Mouse (Mus musculus) hindbrain, embryonic 14.5 days (tissue): ENCODE data around the gene Sox6. TPM values are rescaled to one million over a fixed set of nuclear protein-coding genes. Genes with fewer than 3 reads are reported as not detected.

Experiments used
- ATAC-seq: fragments of 200-750 bp; cut with Nextera tagmentation; 2 replicates; pipeline ENCODE4 v1.8.0; 2017; ENCODE audit warnings: moderate number of reproducible peaks, mild to moderate bottlenecking, moderate TSS enrichment, moderate library complexity; ENCODE audit not compliant: low FRiP score
- DNase-seq: peaks from one replicate; pipeline ENCODE4 v3.0.0-alpha.2; 2015; ENCODE audit warnings: low spot score
- H3K27ac ChIP-seq: fragments of 300-500 bp; sonication (generic); 2 replicates; pipeline ENCODE4 v1.5.1; 2014; ENCODE audit warnings: mild to moderate bottlenecking, moderate library complexity
- H3K27me3 ChIP-seq: fragments of 300-500 bp; sonication (generic); 2 replicates; pipeline ENCODE4 v1.6.1; 2014; ENCODE audit warnings: mild to moderate bottlenecking, low read length, mixed read lengths; ENCODE audit not compliant: control insufficient read depth, insufficient read depth
- H3K36me3 ChIP-seq: fragments of 300-500 bp; sonication (generic); replicated peaks from 2 replicates; pipeline ENCODE4 v1.6.1; 2014; ENCODE audit not compliant: control insufficient read depth, insufficient read depth
- H3K4me1 ChIP-seq: fragments of 300-500 bp; sonication (generic); replicated peaks from 2 replicates; pipeline ENCODE4 v1.6.1; 2014; ENCODE audit warnings: antibody characterized with exemption, low read length, mixed read lengths; ENCODE audit not compliant: control insufficient read depth, insufficient read depth
- H3K4me2 ChIP-seq: fragments of 300-500 bp; sonication (generic); replicated peaks from 2 replicates; pipeline ENCODE4 v1.6.1; 2014; ENCODE audit warnings: mild to moderate bottlenecking, moderate library complexity
- H3K4me3 ChIP-seq: fragments of 300-500 bp; sonication (generic); replicated peaks from 2 replicates; pipeline ENCODE4 v1.5.1; 2014; ENCODE audit warnings: mild to moderate bottlenecking, low read length
- H3K9ac ChIP-seq: fragments of 300-500 bp; sonication (generic); 2 replicates; pipeline ENCODE4 v1.6.1; 2014
- H3K9me3 ChIP-seq: fragments of 300-500 bp; sonication (generic); 2 replicates; pipeline ENCODE4 v1.6.1; 2016; ENCODE audit warnings: low read length; ENCODE audit not compliant: control insufficient read depth
- WGBS: fragments of 180-500 bp; shearing (Covaris S2); extraction: QIAGEN DNeasy Blood & Tissue Kit; methylation state at CpG from one replicate; pipeline ENCODE4 v1.1.7; 2014; 5-methylcytosine and 5-hydroxymethylcytosine counted together
- polyA plus RNA-seq: library from polyadenylated mRNA; unstranded; fragments of >200 nt; fragmentation: Nextera tagmentation; extraction: Ambion mirVana; gene quantifications from 2 replicates; pipeline ENCODE4 v1.2.1, GENCODE M21; 2014

The Sox6 gene
- polyA plus RNA-seq, 1 experiment from 2014 or later = 32.7 TPM

- no peaks in the 10 kb centered on the region for H3K4me1 ChIP-seq
- WGBS = 67% methylated on average over 1 of the region's 1 CpGs
- no peak for ATAC-seq
- no peak overlapping the region for H3K4me3 ChIP-seq
- H3K4me2 ChIP-seq = no peak overlapping the region
- DNase-seq = no peak
- no peak overlapping the region for H3K9ac ChIP-seq
- H3K36me3 ChIP-seq = no peaks in the 10 kb centered on the region
- H3K27ac ChIP-seq = no peak overlapping the region
- no peaks in the 10 kb centered on the region for H3K27me3 ChIP-seq
- no peaks in the 10 kb centered on the region for H3K9me3 ChIP-seq
Measured at GRCm38 (mm10) chr7:115732824-115733223, 305.8 kb downstream of the Sox6 start.

GRCm38 (mm10) chr7:115726776-115727175 is 311.8 kb downstream of the Sox6 start:
- H3K27me3 ChIP-seq = no peaks in the 10 kb centered on the region
- no peak for ATAC-seq
- WGBS = 85% methylated on average over 2 of the region's 2 CpGs

GRCm38 (mm10) chr7:115724404-115724803 is 314.2 kb downstream of the Sox6 start:
- ATAC-seq (no peak), DNase-seq (no peak)
- Histone ChIP-seq H3K4me1 (peaks cover 12% of the 10 kb centered on the region), H3K4me3 (no peak overlapping the region), H3K36me3 (no peaks in the 10 kb centered on the region), H3K27ac (no peak overlapping the region), H3K4me2 (no peak overlapping the region), H3K9me3 (no peaks in the 10 kb centered on the region), H3K9ac (no peak overlapping the region), H3K27me3 (no peaks in the 10 kb centered on the region)
- WGBS = 92% methylated on average over 2 of the region's 2 CpGs

More at GRCm38 (mm10) chr7:115726776-115727175, 311.8 kb downstream of the Sox6 start:
- Histone ChIP-seq H3K9me3 (no peaks in the 10 kb centered on the region), H3K4me3 (no peak overlapping the region), H3K36me3 (no peaks in the 10 kb centered on the region), H3K9ac (no peak overlapping the region), H3K4me2 (no peak overlapping the region), H3K27ac (no peak overlapping the region), H3K4me1 (peaks cover 6% of the 10 kb centered on the region; the same call in 1 of the 2 replicates)
- no peak for DNase-seq

- peaks cover 12% of the 10 kb centered on the region for H3K4me1 ChIP-seq
- DNase-seq (no peak), ATAC-seq (no peak)
- H3K4me2 ChIP-seq = no peak overlapping the region
- peak overlapping the region; percentile 48 for H3K27ac ChIP-seq
- no peaks in the 10 kb centered on the region for H3K27me3 ChIP-seq
- H3K9me3 ChIP-seq = no peaks in the 10 kb centered on the region
- WGBS = 11% methylated on average over 7 of the region's 7 CpGs
- H3K9ac ChIP-seq = no peak overlapping the region
- H3K36me3 ChIP-seq = no peaks in the 10 kb centered on the region
- no peak overlapping the region for H3K4me3 ChIP-seq
Measured at GRCm38 (mm10) chr7:115721624-115722540, 316.7 kb downstream of the Sox6 start.

- Histone ChIP-seq H3K9ac (no peak overlapping the region), H3K27ac (no peak overlapping the region), H3K36me3 (no peaks in the 10 kb centered on the region), H3K4me2 (no peak overlapping the region), H3K9me3 (no peaks in the 10 kb centered on the region), H3K27me3 (no peaks in the 10 kb centered on the region), H3K4me3 (no peak overlapping the region), H3K4me1 (peaks cover 12% of the 10 kb centered on the region)
- WGBS = 94% methylated on average over 3 of the region's 3 CpGs
- DNase-seq (no peak), ATAC-seq (no peak)
Measured at GRCm38 (mm10) chr7:115719791-115720190, 318.8 kb downstream of the Sox6 start.

GRCm38 (mm10) chr7:115706141-115706540 is 332.5 kb downstream of the Sox6 start:
- no peak overlapping the region for H3K27ac ChIP-seq
- H3K4me1 ChIP-seq = no peaks in the 10 kb centered on the region
- ATAC-seq (no peak), DNase-seq (no peak)
- 48% methylated on average over 2 of the region's 2 CpGs for WGBS
- no peaks in the 10 kb centered on the region for H3K27me3 ChIP-seq
- no peaks in the 10 kb centered on the region for H3K36me3 ChIP-seq
- no peak overlapping the region for H3K4me2 ChIP-seq
- H3K4me3 ChIP-seq = no peak overlapping the region
- no peak overlapping the region for H3K9ac ChIP-seq
- no peaks in the 10 kb centered on the region for H3K9me3 ChIP-seq

GRCm38 (mm10) chr7:115698105-115698504 is 340.5 kb downstream of the Sox6 start:
- Histone ChIP-seq H3K27me3 (no peaks in the 10 kb centered on the region), H3K9ac (no peak overlapping the region), H3K4me3 (no peak overlapping the region), H3K4me2 (no peak overlapping the region), H3K4me1 (no peaks in the 10 kb centered on the region), H3K9me3 (no peaks in the 10 kb centered on the region), H3K36me3 (no peaks in the 10 kb centered on the region), H3K27ac (no peak overlapping the region)
- WGBS = 88% methylated on average over 1 of the region's 1 CpGs
- DNase-seq = no peak
- ATAC-seq = no peak

- H3K9ac ChIP-seq = no peak overlapping the region
- ATAC-seq = no peak
- H3K4me3 ChIP-seq = no peak overlapping the region
- no peaks in the 10 kb centered on the region for H3K4me1 ChIP-seq
- no peak overlapping the region for H3K4me2 ChIP-seq
- no peaks in the 10 kb centered on the region for H3K27me3 ChIP-seq
- no peaks in the 10 kb centered on the region for H3K36me3 ChIP-seq
- H3K9me3 ChIP-seq = no peaks in the 10 kb centered on the region
- 79% methylated on average over 8 of the region's 8 CpGs for WGBS
- no peak for DNase-seq
- H3K27ac ChIP-seq = no peak overlapping the region
Measured at GRCm38 (mm10) chr7:115693206-115693605, 345.4 kb downstream of the Sox6 start.

- 55% methylated on average over 4 of the region's 4 CpGs for WGBS
- no peak overlapping the region for H3K27ac ChIP-seq
- no peaks in the 10 kb centered on the region for H3K27me3 ChIP-seq
- no peak overlapping the region for H3K4me2 ChIP-seq
- no peaks in the 10 kb centered on the region for H3K9me3 ChIP-seq
- no peak overlapping the region for H3K9ac ChIP-seq
- DNase-seq (no peak), ATAC-seq (no peak)
- no peaks in the 10 kb centered on the region for H3K4me1 ChIP-seq
- no peak overlapping the region for H3K4me3 ChIP-seq
- H3K36me3 ChIP-seq = no peaks in the 10 kb centered on the region
Measured at GRCm38 (mm10) chr7:115691091-115691490, 347.5 kb downstream of the Sox6 start.
